Mouse (Mus musculus) neutrophil, adult 59 days (primary cell): Measurements from ENCODE around the gene Dcaf17. TPM values are rescaled to one million over a fixed set of nuclear protein-coding genes. Genes with fewer than 3 reads are reported as not detected.

ENCODE experiments used
- total RNA-seq, 2 experiments: library from RNA; stranded (reverse); gene quantifications; 1 replicate in 1 of 2; 2 replicates in 1 of 2; pipeline ENCODE4 v1.2.4; 2023

The Dcaf17 gene
- total RNA-seq, result 10 to 100 TPM in 1 of 2 experiments, 1 to 10 TPM in 1; 8.9 to 12.8 TPM

DNA sequence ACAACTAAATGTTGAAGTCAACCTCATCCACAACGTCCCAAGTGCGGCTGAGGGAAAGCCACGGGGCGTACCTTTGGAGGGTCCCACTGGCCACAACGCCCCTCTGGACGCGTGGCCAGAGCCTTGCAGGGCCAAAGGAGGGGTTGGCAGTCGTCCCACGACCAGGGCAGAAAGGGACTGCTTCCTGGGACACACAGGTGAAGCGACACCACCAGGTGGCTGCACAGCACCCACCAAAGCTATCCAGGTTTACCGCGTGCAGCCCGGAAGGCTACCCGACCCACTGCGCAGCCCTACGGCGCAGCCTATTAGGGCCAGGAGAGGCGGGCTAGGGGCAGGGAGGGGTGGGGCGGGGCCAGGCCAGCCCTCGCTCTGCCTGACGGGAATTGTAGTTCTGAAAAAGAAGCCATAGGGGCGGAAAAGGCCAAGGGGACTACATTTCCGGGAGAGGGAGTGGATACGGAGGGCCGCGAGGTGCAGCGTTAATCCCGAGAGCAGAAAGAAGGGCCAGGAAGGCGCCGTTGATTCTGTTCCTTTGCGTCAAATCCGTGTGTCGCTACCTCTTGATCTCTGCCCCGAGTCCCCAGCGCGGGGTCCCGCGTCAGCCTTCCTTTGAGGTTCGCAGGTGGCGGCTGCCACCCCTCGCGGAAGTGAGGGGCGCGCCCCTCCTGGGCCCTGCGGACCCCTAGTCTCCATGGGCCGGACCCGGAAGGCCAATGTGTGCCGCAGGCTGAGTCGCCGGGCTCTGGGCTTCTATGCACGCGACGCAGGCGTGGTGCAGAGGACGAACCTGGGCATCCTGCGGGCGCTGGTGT, at the start of gene Dcaf17, which contains the start of gene Mettl8:
Gene Dcaf17, plus strand, starts transcription at position 29 of the 815 bp plus-strand sequence.
Gene Mettl8, minus strand, starts transcription at position 284 of the 815 bp plus-strand sequence.

DNA sequence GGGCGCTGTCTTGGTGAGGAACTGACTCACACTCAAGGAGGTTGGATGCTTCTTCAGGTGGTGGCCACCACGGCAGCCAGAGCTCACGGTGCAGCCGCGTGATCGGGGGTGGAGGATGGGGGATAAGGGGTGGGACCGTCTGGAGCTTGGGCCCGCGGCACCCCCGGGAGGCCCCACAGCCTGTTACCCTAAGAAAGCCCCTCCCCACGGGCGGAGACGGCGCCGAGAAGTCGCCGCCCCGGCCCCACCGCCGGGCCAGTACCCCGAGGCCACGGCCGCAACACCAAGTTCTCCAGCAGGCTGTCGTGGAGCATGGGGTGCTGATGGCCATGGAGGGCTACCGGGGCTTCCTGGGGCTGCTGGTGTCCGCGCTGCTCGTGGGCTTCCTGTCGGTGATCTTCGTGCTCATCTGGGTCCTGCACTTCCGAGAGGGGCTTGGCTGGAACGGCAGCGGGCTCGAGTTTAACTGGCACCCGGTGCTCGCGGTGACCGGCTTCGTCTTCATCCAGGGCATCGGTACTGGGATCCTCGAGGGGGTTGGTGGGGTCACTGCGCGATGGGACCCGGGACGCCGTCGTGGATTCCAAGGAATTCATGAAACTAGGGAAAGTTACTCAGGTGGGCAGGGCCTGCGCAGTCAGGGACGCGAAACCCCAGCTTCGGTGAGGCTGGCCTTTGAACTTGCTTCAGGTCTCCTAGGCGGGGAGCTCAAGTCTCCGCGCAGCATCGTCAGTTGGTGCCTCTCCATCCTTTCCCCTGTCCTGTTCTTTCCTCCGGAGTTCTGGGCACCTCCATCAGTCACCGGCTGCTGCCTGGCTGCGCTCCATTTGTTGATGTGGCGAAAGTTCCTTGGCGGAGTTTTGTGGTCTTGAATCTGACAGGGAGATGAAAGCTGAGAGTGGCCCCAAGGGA, 62.9 kb downstream of the Dcaf17 start, which contains the start of gene Cybrd1:
Gene Cybrd1, plus strand, starts transcription at position 127 of the 912 bp plus-strand sequence.

Other genes starting within 250 kb of the Dcaf17 start
- gene Tlk1, start 229.6 kb upstream of the Dcaf17 start, total RNA-seq, result 10 to 100 TPM; 54.2 to 59.0 TPM
- 1 to 10 TPM; 6.3 to 7.1 TPM for gene Mettl8, start 255 bp downstream of the Dcaf17 start, total RNA-seq
- gene Cybrd1, start 62.6 kb downstream of the Dcaf17 start, total RNA-seq, result under 1 TPM; 0.13 to 0.15 TPM
- gene Dync1i2, start 156.4 kb downstream of the Dcaf17 start, total RNA-seq, result 10 to 100 TPM; 77.5 to 79.1 TPM